Mouse (Mus musculus): ENCODE measurements around the gene Cdcp2. TPM values are rescaled to one million over a fixed set of nuclear protein-coding genes. Genes with fewer than 3 reads are reported as not detected.

The Cdcp2 gene
- not detected in 2 replicates for polyA plus RNA-seq (2015; fragmentation: Nextera tagmentation; extraction: Ambion mirVana)

DNA sequence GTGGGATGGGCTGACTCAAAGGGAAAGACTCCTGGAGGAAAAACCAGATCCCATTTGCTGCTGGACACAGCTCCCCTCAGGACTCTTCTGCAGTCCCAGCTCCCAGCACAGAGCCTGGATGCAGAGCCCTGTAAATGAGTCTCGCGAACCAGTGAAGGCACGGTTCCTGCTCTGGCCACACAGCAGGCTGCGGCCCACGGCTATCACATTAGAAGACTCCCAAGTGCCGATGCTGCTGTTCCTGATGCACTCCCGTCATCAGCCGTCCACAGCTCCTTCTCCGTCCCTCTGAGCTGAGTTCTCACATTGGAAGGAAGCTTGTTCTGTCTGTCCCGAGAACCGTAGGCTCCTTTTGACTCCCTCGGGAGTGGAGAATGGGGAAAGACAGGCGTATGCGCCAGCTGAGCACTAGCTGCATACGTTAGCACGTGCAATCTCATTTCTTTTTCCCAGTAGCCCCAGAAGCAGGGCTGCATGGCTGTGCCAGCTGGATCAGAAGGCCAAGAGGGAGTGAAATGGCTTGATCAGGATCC is at the start of gene Cdcp2:
Cdcp2 (plus strand) TSS at position 51 of the 533 bp plus-strand sequence.
- Histone ChIP-seq H3K9ac (no peak within 1 kb of the TSS), H3K4me1 (replicated peaks) (peaks cover 6% of the 10 kb centered on the region; the same call in 1 of the 2 replicates), H3K4me3 (replicated peaks) (no peak within 1 kb of the TSS), H3K27ac (replicated peaks) (no peak within 1 kb of the TSS), H3K4me2 (no peak within 1 kb of the TSS), H3K27me3 (peaks cover 5% of the 10 kb centered on the region; the same call in 1 of the 2 replicates), H3K36me3 (replicated peaks) (no peaks in the 10 kb centered on the region), H3K9me3 (replicated peaks) (no peaks in the 10 kb centered on the region)
- no peak for ATAC-seq (ENCODE audit: insufficient read depth)
- WGBS (ENCODE audit: insufficient replicate concordance): 68% methylated on average over 16 of the region's 16 CpGs

DNA sequence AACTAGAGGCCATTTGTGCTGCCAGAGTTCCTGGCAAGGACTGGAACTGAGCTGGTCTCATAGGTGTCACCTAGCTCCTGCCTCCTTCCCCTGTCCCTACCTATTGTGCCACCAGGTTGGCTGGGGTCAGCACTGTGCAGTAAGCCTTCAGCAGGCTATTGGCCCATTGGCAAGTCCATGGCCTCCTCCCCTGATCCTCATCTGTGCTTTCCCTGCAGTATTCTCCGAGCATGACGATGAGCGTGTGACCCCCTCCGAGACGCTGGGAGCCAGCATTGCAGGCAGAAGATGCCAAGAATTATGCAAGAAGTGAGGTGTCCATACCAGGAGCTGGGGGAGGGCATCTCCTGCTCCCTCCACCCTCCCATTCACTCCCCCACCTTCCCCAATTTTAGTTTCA is 48.9 kb upstream of the Cdcp2 start:
- no peak for ATAC-seq (ENCODE audit: insufficient read depth)
- Histone ChIP-seq H3K27me3 (no peaks in the 10 kb centered on the region), H3K4me1 (replicated peaks) (no peaks in the 10 kb centered on the region), H3K9me3 (replicated peaks) (no peaks in the 10 kb centered on the region), H3K9ac (no peak overlapping the region), H3K4me3 (replicated peaks) (no peak overlapping the region), H3K4me2 (no peak overlapping the region), H3K36me3 (replicated peaks) (peaks cover 65% of the 10 kb centered on the region), H3K27ac (replicated peaks) (no peak overlapping the region)
- WGBS (ENCODE audit: insufficient replicate concordance): 89% methylated on average over 5 of the region's 5 CpGs

DNA sequence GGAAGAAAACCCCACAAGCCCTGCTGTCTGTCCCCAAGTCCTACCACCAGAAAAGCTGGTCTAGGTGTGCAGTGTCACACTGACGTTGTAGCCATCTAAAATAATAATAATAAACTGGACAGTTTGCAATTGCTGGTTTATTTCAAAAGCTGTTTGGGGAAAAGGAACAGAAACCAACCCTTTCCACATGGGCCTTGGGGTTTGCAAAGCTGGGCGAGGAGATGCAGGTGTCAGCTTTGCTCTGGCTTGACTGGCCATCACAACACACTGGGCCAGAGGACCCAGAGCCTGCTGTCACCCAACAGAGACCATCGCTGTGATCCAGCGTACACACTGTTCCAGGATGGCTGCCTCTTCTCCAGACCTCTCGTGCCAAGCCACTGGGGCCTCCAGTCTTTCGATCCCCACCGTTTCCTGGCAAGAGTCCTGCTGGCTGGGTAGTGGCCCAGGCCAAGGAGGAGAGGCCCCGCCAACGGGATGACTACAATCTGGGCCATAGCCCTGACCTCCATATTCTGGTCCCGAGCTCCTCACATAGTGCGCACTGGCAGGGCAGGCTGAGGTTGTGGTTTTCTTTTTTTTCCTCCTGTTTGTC is 48.0 kb upstream of the Cdcp2 start:
- H3K27ac ChIP-seq (replicated peaks): no peak overlapping the region
- H3K36me3 ChIP-seq (replicated peaks): peaks cover 60% of the 10 kb centered on the region
- ATAC-seq (ENCODE audit: insufficient read depth): no peak
- H3K9me3 ChIP-seq (replicated peaks): no peaks in the 10 kb centered on the region
- no peak overlapping the region for H3K4me3 ChIP-seq (replicated peaks)
- H3K27me3 ChIP-seq: no peaks in the 10 kb centered on the region
- no peak overlapping the region for H3K4me2 ChIP-seq
- no peaks in the 10 kb centered on the region for H3K4me1 ChIP-seq (replicated peaks)
- 83% methylated on average over 11 of the region's 11 CpGs for WGBS (ENCODE audit: insufficient replicate concordance)
- H3K9ac ChIP-seq: no peak overlapping the region

DNA sequence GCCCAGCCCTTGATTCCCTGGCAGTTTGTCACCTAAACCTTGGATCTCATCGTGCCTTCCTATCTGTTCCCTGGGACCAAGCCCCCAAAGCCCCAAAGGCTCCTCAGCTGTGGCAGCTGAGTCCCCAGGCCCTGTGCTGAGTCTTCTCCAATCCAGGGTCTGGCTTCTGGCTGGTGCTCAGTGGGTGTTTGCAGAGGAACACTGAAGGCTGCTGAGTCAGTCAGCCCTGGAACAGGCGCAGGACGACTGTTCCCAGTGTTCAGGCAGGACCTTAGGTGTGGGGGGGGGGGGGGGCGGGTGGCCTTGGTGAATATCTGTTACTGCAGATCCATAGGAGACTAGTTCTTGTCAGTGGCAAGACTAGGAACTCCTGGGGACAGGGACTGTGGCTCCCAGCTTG is 44.8 kb upstream of the Cdcp2 start:
- WGBS (ENCODE audit: insufficient replicate concordance): 53% methylated on average over 4 of the region's 4 CpGs
- Histone ChIP-seq H3K9me3 (replicated peaks) (no peaks in the 10 kb centered on the region), H3K4me3 (replicated peaks) (no peak overlapping the region), H3K27me3 (no peaks in the 10 kb centered on the region), H3K4me2 (no peak overlapping the region), H3K27ac (replicated peaks) (no peak overlapping the region), H3K36me3 (replicated peaks) (peaks cover 34% of the 10 kb centered on the region), H3K9ac (no peak overlapping the region), H3K4me1 (replicated peaks) (no peaks in the 10 kb centered on the region; the same call in 1 of the 2 replicates)
- ATAC-seq (ENCODE audit: insufficient read depth): no peak

- Histone ChIP-seq H3K9me3 (replicated peaks) (no peaks in the 10 kb centered on the region), H3K4me3 (replicated peaks) (no peak overlapping the region), H3K4me2 (no peak overlapping the region), H3K4me1 (replicated peaks) (no peaks in the 10 kb centered on the region; the same call in 1 of the 2 replicates), H3K27ac (replicated peaks) (no peak overlapping the region), H3K36me3 (replicated peaks) (peaks cover 34% of the 10 kb centered on the region), H3K27me3 (no peaks in the 10 kb centered on the region), H3K9ac (no peak overlapping the region)
- WGBS (ENCODE audit: insufficient replicate concordance): 49% methylated on average over 5 of the region's 5 CpGs
- no peak for ATAC-seq (ENCODE audit: insufficient read depth)
These were observed 43.6 kb upstream of the Cdcp2 start for GRCm38 (mm10) chr4:107052962-107053553.

GRCm38 (mm10) chr4:107056088-107056487 is 40.6 kb upstream of the Cdcp2 start:
- no peak for ATAC-seq (ENCODE audit: insufficient read depth)
- H3K9ac ChIP-seq: no peak overlapping the region
- no peaks in the 10 kb centered on the region for H3K27me3 ChIP-seq
- H3K4me2 ChIP-seq: no peak overlapping the region
- H3K36me3 ChIP-seq (replicated peaks): peaks cover 45% of the 10 kb centered on the region
- no peak overlapping the region for H3K4me3 ChIP-seq (replicated peaks)
- H3K4me1 ChIP-seq (replicated peaks): no peaks in the 10 kb centered on the region; the same call in 1 of the 2 replicates
- no peaks in the 10 kb centered on the region for H3K9me3 ChIP-seq (replicated peaks)
- WGBS (ENCODE audit: insufficient replicate concordance): 78% methylated on average over 3 of the region's 3 CpGs
- H3K27ac ChIP-seq (replicated peaks): no peak overlapping the region

DNA sequence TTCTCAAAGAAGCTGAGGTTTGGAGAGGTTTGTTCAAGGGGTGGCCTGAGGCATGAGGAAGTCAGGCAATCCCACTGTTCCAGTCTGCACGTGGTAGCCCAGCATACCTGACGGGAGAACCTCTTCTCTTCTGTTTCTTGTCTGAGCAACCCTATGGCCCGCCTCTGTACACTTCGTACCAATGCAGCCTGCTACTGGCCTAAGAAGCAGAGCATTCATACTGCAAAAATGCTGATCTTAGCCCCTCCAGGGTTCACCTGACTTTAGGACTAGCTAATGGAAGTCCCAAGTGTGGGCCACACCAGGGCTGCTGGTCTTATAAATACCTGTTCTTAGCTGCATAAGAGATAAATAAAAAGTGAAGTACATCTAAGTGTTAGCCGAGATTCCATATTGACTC is 38.3 kb upstream of the Cdcp2 start:
- H3K9me3 ChIP-seq (replicated peaks): no peaks in the 10 kb centered on the region
- H3K36me3 ChIP-seq (replicated peaks): peaks cover 65% of the 10 kb centered on the region
- no peak overlapping the region for H3K27ac ChIP-seq (replicated peaks)
- no peak overlapping the region for H3K4me2 ChIP-seq
- no peaks in the 10 kb centered on the region for H3K27me3 ChIP-seq
- WGBS (ENCODE audit: insufficient replicate concordance): 69% methylated on average over 5 of the region's 5 CpGs
- ATAC-seq (ENCODE audit: insufficient read depth): no peak
- no peak overlapping the region for H3K4me3 ChIP-seq (replicated peaks)
- H3K4me1 ChIP-seq (replicated peaks): no peaks in the 10 kb centered on the region; the same call in 1 of the 2 replicates
- no peak overlapping the region for H3K9ac ChIP-seq

DNA sequence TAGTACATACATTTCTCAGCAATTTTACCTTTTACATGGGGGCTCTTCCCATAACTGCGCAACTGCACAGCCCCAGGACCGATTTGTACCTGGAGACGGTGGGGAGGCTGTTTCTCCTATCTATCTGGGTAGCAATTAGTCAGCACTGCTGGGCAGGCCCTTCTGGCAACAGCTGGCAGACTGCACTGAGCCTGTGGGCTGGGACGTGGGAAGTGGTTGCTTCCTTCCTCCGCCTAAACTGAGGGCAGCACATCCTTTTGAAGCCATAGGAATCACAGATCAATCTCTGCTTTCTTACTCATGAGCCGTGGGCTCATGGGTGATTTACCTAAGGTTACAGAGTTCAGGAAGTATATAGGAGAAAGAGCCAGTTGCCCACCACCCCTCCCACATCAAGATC is 37.9 kb upstream of the Cdcp2 start:
- H3K36me3 ChIP-seq (replicated peaks): peaks cover 69% of the 10 kb centered on the region
- H3K4me1 ChIP-seq (replicated peaks): no peaks in the 10 kb centered on the region; the same call in 1 of the 2 replicates
- no peaks in the 10 kb centered on the region for H3K9me3 ChIP-seq (replicated peaks)
- H3K27me3 ChIP-seq: no peaks in the 10 kb centered on the region
- 50% methylated on average over 6 of the region's 6 CpGs for WGBS (ENCODE audit: insufficient replicate concordance)
- H3K9ac ChIP-seq: no peak overlapping the region
- ATAC-seq (ENCODE audit: insufficient read depth): no peak
- no peak overlapping the region for H3K4me2 ChIP-seq
- no peak overlapping the region for H3K27ac ChIP-seq (replicated peaks)
- no peak overlapping the region for H3K4me3 ChIP-seq (replicated peaks)

- Histone ChIP-seq H3K4me1 (replicated peaks) (peaks cover 19% of the 10 kb centered on the region), H3K9ac (no peak overlapping the region), H3K36me3 (replicated peaks) (peaks cover 74% of the 10 kb centered on the region), H3K9me3 (replicated peaks) (no peaks in the 10 kb centered on the region), H3K27ac (replicated peaks) (no peak overlapping the region), H3K4me2 (no peak overlapping the region), H3K4me3 (replicated peaks) (no peak overlapping the region), H3K27me3 (no peaks in the 10 kb centered on the region)
- WGBS (ENCODE audit: insufficient replicate concordance): 79% methylated on average over 4 of the region's 4 CpGs
- ATAC-seq (ENCODE audit: insufficient read depth): no peak
These were observed 35.1 kb upstream of the Cdcp2 start for GRCm38 (mm10) chr4:107061560-107061959.

DNA sequence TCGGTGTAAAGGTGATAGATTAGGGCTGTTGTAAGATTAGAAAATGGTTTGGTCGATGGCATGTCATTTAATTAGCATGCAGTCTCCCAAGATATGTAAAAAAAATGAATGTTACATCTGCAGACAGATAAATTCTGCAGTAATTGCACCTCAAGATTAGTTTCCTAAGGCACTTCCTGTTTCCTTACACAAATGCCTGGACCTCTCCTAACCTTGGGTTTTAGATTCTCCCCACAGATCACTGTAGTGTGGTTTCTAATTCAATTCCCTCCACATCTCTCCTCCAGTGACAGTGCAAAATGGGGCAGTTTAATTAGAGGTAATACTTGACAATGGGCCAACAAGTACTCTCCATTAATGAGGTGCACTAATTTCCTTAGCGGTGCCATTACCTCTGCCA is 33.5 kb upstream of the Cdcp2 start:
- Histone ChIP-seq H3K36me3 (replicated peaks) (peaks cover 58% of the 10 kb centered on the region), H3K9me3 (replicated peaks) (no peaks in the 10 kb centered on the region), H3K4me2 (no peak overlapping the region), H3K4me3 (replicated peaks) (no peak overlapping the region), H3K27me3 (no peaks in the 10 kb centered on the region), H3K27ac (replicated peaks) (no peak overlapping the region), H3K4me1 (replicated peaks) (peaks cover 32% of the 10 kb centered on the region), H3K9ac (no peak overlapping the region)
- ATAC-seq (ENCODE audit: insufficient read depth): no peak
- WGBS (ENCODE audit: insufficient replicate concordance): 67% methylated on average over 3 of the region's 3 CpGs

DNA sequence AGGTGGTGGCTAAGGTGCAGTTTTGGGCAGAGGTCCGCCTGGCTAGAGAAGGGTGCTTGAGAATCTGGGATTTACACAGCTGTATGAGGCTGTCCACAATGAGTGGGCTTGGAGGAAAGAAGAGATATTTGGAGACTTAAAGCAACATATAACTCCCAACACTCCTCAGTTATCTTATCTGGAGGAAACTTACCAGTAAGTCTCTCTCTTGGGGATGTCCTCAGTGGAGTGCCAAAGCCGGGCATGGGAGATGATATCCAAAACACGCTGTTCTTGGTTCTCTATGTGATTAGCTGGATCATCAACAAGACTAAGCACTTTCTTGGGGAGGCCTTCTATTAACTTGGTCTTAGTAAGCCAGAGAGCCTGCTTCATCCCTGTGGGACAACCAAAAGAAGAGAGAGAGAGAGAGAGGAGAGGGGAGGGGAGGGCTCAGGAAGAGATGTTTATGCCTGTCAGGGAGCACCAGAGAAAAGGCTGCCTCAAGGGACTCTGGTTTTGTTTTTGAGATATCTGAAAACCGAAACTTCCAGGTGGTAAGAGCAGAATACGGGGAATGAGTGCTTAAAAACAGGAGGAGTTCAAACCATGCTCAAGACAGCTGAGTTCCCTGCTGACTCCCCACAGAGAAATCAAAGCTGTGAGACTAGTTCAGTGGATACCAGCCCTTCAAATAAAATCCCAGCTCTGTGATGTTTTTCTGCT is 32.1 kb upstream of the Cdcp2 start:
- 69% methylated on average over 5 of the region's 5 CpGs for WGBS (ENCODE audit: insufficient replicate concordance)
- Histone ChIP-seq H3K36me3 (replicated peaks) (peaks cover 45% of the 10 kb centered on the region), H3K9me3 (replicated peaks) (no peaks in the 10 kb centered on the region)

More for the DNA sequence above, 32.1 kb upstream of the Cdcp2 start:
- no peak overlapping the region for H3K27ac ChIP-seq (replicated peaks)
- ATAC-seq (ENCODE audit: insufficient read depth): no peak
- H3K27me3 ChIP-seq: no peaks in the 10 kb centered on the region
- no peak overlapping the region for H3K9ac ChIP-seq
- peaks cover 32% of the 10 kb centered on the region for H3K4me1 ChIP-seq (replicated peaks)
- H3K4me2 ChIP-seq: no peak overlapping the region
- H3K4me3 ChIP-seq (replicated peaks): no peak overlapping the region
